Mouse (Mus musculus): ENCODE measurements at regions not wholly inside any gene's neighbourhood (a gene's known extent, or its start where the extent isn't known, plus 50 kb on each side); places are given as distances from the start of the nearest gene placed in this dataset.

DNA sequence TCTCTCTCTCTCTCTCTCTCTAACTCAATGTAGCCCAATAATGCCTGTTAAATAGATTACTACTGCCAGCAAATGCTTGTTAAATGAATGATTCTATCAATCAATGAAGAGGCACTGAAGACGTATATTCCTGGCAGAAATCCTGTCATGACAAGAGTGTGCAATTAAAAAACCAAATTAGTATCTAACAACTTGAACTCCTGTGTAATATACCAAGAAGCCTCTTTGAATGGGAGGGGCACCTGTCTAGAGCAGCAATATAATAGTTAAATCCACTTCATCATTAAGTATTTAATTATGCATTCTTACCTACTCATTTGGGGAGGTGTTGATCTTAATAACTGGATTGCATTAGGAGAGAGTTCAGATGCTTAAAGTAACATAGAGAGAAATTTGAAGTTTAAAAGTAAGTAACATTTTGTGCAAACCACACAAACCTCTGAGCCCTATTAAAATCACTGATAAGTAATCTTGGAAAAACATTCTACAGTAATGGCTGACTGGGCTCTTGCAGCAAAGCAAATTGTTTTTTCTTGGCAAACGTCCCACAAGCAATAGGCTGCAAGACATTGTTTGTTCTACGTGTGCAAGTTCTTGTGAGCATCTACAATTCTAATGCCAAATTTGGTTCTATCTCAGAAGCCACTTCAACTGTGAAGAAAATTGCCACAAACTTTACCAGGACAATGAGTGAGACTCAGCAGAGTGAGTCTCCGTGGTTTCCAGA is 719.7 kb upstream of the Cited2 start:
- Histone ChIP-seq H3K27ac (ENCODE audit: low read depth, low read length) (no peak overlapping the region), H3K36me3 (ENCODE audit: control insufficient read depth, insufficient read depth, low read length) (no peaks in the 10 kb centered on the region), H3K27me3 (ENCODE audit: control insufficient read depth, insufficient read depth, low read length) (no peaks in the 10 kb centered on the region), H3K9me3 (ENCODE audit: control insufficient read depth, low read length) (no peaks in the 10 kb centered on the region), H3K4me3 (ENCODE audit: low read depth, low read length) (no peak overlapping the region), H3K4me1 (ENCODE audit: control insufficient read depth, insufficient read depth, low read length) (no peaks in the 10 kb centered on the region), H3K4me2 (ENCODE audit: low read depth) (no peak overlapping the region), H3K9ac (ENCODE audit: low read length) (no peak overlapping the region)
- 85% methylated on average over 4 of the region's 4 CpGs for WGBS
- DNase-seq (ENCODE audit: low spot score), result no peak
- ATAC-seq (ENCODE audit: insufficient read depth, low FRiP score, low TSS enrichment), result no peak

- ATAC-seq (ENCODE audit: insufficient read depth, low FRiP score, low TSS enrichment) (no peak), DNase-seq (ENCODE audit: low spot score) (no peak)
- Histone ChIP-seq H3K27me3 (ENCODE audit: control insufficient read depth, insufficient read depth, low read length) (no peaks in the 10 kb centered on the region), H3K36me3 (ENCODE audit: control insufficient read depth, insufficient read depth, low read length) (no peaks in the 10 kb centered on the region), H3K27ac (ENCODE audit: low read depth, low read length) (no peak overlapping the region), H3K4me3 (ENCODE audit: low read depth, low read length) (no peak overlapping the region), H3K9me3 (ENCODE audit: control insufficient read depth, low read length) (no peaks in the 10 kb centered on the region), H3K9ac (ENCODE audit: low read length) (no peak overlapping the region), H3K4me2 (ENCODE audit: low read depth) (no peak overlapping the region), H3K4me1 (ENCODE audit: control insufficient read depth, insufficient read depth, low read length) (no peaks in the 10 kb centered on the region)
- 79% methylated on average over 4 of the region's 4 CpGs for WGBS
Measured at GRCm38 (mm10) chr10:17008683-17009082, 714.3 kb upstream of the Cited2 start.

DNA sequence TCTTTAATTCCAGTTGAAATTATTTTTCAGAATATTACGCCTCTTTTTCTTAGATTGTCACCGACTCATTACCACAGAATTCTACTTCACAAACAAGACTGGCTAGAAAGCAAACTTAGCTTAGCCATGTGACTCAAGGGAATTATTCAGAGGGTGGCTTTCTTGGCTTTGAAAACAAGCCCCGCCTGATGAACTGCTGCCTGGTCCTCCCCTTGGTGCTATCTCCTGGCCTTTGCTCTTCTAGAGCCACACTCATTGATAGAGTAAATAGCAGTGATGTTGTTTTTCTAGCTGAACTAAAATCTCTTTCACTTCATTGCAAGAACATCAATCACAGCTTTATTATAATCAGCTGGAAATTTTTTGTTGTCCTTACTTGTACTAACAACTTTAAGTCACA is 713.0 kb upstream of the Cited2 start:
- Histone ChIP-seq H3K36me3 (ENCODE audit: control insufficient read depth, insufficient read depth, low read length) (no peaks in the 10 kb centered on the region), H3K4me2 (ENCODE audit: low read depth) (no peak overlapping the region), H3K4me1 (ENCODE audit: control insufficient read depth, insufficient read depth, low read length) (no peaks in the 10 kb centered on the region), H3K27ac (ENCODE audit: low read depth, low read length) (no peak overlapping the region), H3K9me3 (ENCODE audit: control insufficient read depth, low read length) (no peaks in the 10 kb centered on the region), H3K27me3 (ENCODE audit: control insufficient read depth, insufficient read depth, low read length) (no peaks in the 10 kb centered on the region), H3K4me3 (ENCODE audit: low read depth, low read length) (no peak overlapping the region), H3K9ac (ENCODE audit: low read length) (no peak overlapping the region)
- 86% methylated on average over 3 of the region's 3 CpGs for WGBS
- ATAC-seq (ENCODE audit: insufficient read depth, low FRiP score, low TSS enrichment) (no peak), DNase-seq (ENCODE audit: low spot score) (no peak)

DNA sequence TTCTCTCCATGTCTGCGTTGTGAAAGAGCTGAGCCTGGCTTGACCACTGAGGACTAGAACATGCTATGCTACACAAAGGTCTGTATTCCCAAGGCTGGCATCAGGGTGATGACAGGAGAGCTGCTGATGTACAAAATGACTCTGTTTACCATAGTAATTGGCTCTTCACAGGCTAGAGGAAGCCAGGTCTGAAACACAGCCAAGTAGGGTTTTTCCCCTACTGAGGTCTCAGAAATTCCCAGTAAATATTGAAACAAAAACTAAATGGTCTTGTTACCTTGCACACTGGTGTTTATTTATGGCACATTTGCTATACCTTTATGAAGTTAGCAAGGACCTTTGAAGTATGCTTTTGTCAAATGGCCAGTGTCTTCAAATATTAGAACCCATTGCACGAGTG is 711.1 kb upstream of the Cited2 start:
- H3K27me3 ChIP-seq (ENCODE audit: control insufficient read depth, insufficient read depth, low read length), result no peaks in the 10 kb centered on the region
- no peak overlapping the region for H3K27ac ChIP-seq (ENCODE audit: low read depth, low read length)
- H3K4me3 ChIP-seq (ENCODE audit: low read depth, low read length), result no peak overlapping the region
- H3K9ac ChIP-seq (ENCODE audit: low read length), result no peak overlapping the region
- no peaks in the 10 kb centered on the region for H3K36me3 ChIP-seq (ENCODE audit: control insufficient read depth, insufficient read depth, low read length)
- no peaks in the 10 kb centered on the region for H3K4me1 ChIP-seq (ENCODE audit: control insufficient read depth, insufficient read depth, low read length)
- DNase-seq (ENCODE audit: low spot score), result no peak
- H3K4me2 ChIP-seq (ENCODE audit: low read depth), result no peak overlapping the region
- H3K9me3 ChIP-seq (ENCODE audit: control insufficient read depth, low read length), result no peaks in the 10 kb centered on the region
- WGBS, result 88% methylated on average over 2 of the region's 2 CpGs
- ATAC-seq (ENCODE audit: insufficient read depth, low FRiP score, low TSS enrichment), result no peak

- Histone ChIP-seq H3K9ac (ENCODE audit: low read length) (no peak overlapping the region), H3K4me3 (ENCODE audit: low read depth, low read length) (no peak overlapping the region), H3K36me3 (ENCODE audit: control insufficient read depth, insufficient read depth, low read length) (no peaks in the 10 kb centered on the region), H3K4me1 (ENCODE audit: control insufficient read depth, insufficient read depth, low read length) (no peaks in the 10 kb centered on the region), H3K27ac (ENCODE audit: low read depth, low read length) (no peak overlapping the region), H3K4me2 (ENCODE audit: low read depth) (no peak overlapping the region), H3K9me3 (ENCODE audit: control insufficient read depth, low read length) (no peaks in the 10 kb centered on the region), H3K27me3 (ENCODE audit: control insufficient read depth, insufficient read depth, low read length) (no peaks in the 10 kb centered on the region)
- DNase-seq (ENCODE audit: low spot score), result no peak
- no peak for ATAC-seq (ENCODE audit: insufficient read depth, low FRiP score, low TSS enrichment)
- WGBS, result 78% methylated on average over 3 of the region's 3 CpGs
Measured at GRCm38 (mm10) chr10:17012541-17012975, 710.5 kb upstream of the Cited2 start.

GRCm38 (mm10) chr10:17014826-17015225 is 708.2 kb upstream of the Cited2 start:
- no peak for ATAC-seq (ENCODE audit: insufficient read depth, low FRiP score, low TSS enrichment)
- no peak for DNase-seq (ENCODE audit: low spot score)
- H3K9me3 ChIP-seq (ENCODE audit: control insufficient read depth, low read length), result no peaks in the 10 kb centered on the region
- H3K4me1 ChIP-seq (ENCODE audit: control insufficient read depth, insufficient read depth, low read length), result no peaks in the 10 kb centered on the region
- H3K4me3 ChIP-seq (ENCODE audit: low read depth, low read length), result no peak overlapping the region
- no peak overlapping the region for H3K27ac ChIP-seq (ENCODE audit: low read depth, low read length)
- WGBS, result 91% methylated on average over 3 of the region's 3 CpGs
- no peak overlapping the region for H3K4me2 ChIP-seq (ENCODE audit: low read depth)
- no peaks in the 10 kb centered on the region for H3K36me3 ChIP-seq (ENCODE audit: control insufficient read depth, insufficient read depth, low read length)
- H3K27me3 ChIP-seq (ENCODE audit: control insufficient read depth, insufficient read depth, low read length), result no peaks in the 10 kb centered on the region
- H3K9ac ChIP-seq (ENCODE audit: low read length), result no peak overlapping the region

DNA sequence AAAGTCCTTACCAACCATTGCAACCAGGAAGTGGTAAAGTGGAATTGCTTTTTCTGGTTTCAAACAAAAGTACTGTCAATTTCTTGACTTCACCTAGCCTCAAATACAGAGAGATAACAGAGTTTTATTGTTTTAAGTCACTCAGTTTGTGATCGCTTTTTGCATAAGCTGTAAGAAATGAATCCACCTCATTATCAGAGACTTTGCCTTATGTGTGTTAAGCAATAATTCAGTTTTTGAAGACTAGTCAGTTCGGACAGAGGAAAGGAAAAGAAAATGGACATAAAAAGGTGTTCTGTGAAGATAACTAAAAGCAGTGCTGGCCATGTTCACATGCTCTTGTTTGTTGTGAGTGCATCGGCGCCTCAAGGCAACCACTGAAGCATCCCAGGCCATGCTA is 706.2 kb upstream of the Cited2 start:
- WGBS, result 89% methylated on average over 4 of the region's 4 CpGs
- H3K36me3 ChIP-seq (ENCODE audit: control insufficient read depth, insufficient read depth, low read length), result no peaks in the 10 kb centered on the region
- no peaks in the 10 kb centered on the region for H3K4me1 ChIP-seq (ENCODE audit: control insufficient read depth, insufficient read depth, low read length)
- DNase-seq (ENCODE audit: low spot score), result no peak
- no peak overlapping the region for H3K9ac ChIP-seq (ENCODE audit: low read length)
- H3K9me3 ChIP-seq (ENCODE audit: control insufficient read depth, low read length), result no peaks in the 10 kb centered on the region
- H3K4me2 ChIP-seq (ENCODE audit: low read depth), result no peak overlapping the region
- no peak for ATAC-seq (ENCODE audit: insufficient read depth, low FRiP score, low TSS enrichment)
- H3K27me3 ChIP-seq (ENCODE audit: control insufficient read depth, insufficient read depth, low read length), result no peaks in the 10 kb centered on the region
- no peak overlapping the region for H3K4me3 ChIP-seq (ENCODE audit: low read depth, low read length)
- H3K27ac ChIP-seq (ENCODE audit: low read depth, low read length), result no peak overlapping the region

- H3K4me3 ChIP-seq (ENCODE audit: low read depth, low read length), result no peak overlapping the region
- no peak; the same call in 1 of the 2 replicates for ATAC-seq (ENCODE audit: insufficient read depth, low FRiP score, low TSS enrichment)
- no peak overlapping the region for H3K9ac ChIP-seq (ENCODE audit: low read length)
- no peak overlapping the region for H3K27ac ChIP-seq (ENCODE audit: low read depth, low read length)
- 77% methylated on average over 5 of the region's 5 CpGs for WGBS
- no peak overlapping the region for H3K4me2 ChIP-seq (ENCODE audit: low read depth)
- no peaks in the 10 kb centered on the region for H3K27me3 ChIP-seq (ENCODE audit: control insufficient read depth, insufficient read depth, low read length)
- no peaks in the 10 kb centered on the region for H3K36me3 ChIP-seq (ENCODE audit: control insufficient read depth, insufficient read depth, low read length)
- no peaks in the 10 kb centered on the region for H3K4me1 ChIP-seq (ENCODE audit: control insufficient read depth, insufficient read depth, low read length)
- no peaks in the 10 kb centered on the region for H3K9me3 ChIP-seq (ENCODE audit: control insufficient read depth, low read length)
- DNase-seq (ENCODE audit: low spot score), result no peak
Measured at GRCm38 (mm10) chr10:17022216-17023158, 700.5 kb upstream of the Cited2 start.
